Mouse (Mus musculus) small intestine, adult 2 months (tissue): ENCODE measurements around the gene Plekhg1.

Source experiments
- CTCF ChIP-seq: fragments of 200-500 bp; IDR thresholded peaks from 2 replicates; pipeline ENCODE4 v1.5.1; 2012; ENCODE audit warnings: low read depth, mild to moderate bottlenecking, control low read depth, inconsistent platforms, low read length, moderate library complexity, mixed read lengths; ENCODE audit not compliant: insufficient replicate concordance, insufficient read length; ENCODE audit errors: extremely low read depth
- POLR2A ChIP-seq: fragments of 200-500 bp; IDR thresholded peaks from 2 replicates; pipeline ENCODE4 v1.6.1; 2012; ENCODE audit warnings: low read depth, mild to moderate bottlenecking, control low read depth, inconsistent platforms, low read length, moderate library complexity

GRCm38 (mm10) chr10:3877852-3878535, 137.8 kb downstream of the Plekhg1 start:
- no peak for TF ChIP-seq POLR2A
- TF ChIP-seq CTCF, result no peak
